Mouse (Mus musculus) spleen, adult 12 weeks (tissue): Measurements from ENCODE around the gene Fam107b.

ENCODE experiments used
- DNase-seq: peaks from one replicate; pipeline ENCODE4 v3.0.0; 2022; ENCODE audit warnings: low spot score

Gene Fam107b

GRCm38 (mm10) chr2:3570186-3570585 is at the start of gene Fam107b:
Gene Fam107b, plus strand, starts transcription at chr2:3570488.
- no peak for DNase-seq

GRCm38 (mm10) chr2:3522558-3522957 is 47.7 kb upstream of the Fam107b start:
- DNase-seq = no peak

GRCm38 (mm10) chr2:3526288-3526687 is 44.0 kb upstream of the Fam107b start:
- no peak for DNase-seq

- DNase-seq = no peak
These were observed 28.8 kb upstream of the Fam107b start for GRCm38 (mm10) chr2:3541307-3542079.

GRCm38 (mm10) chr2:3546055-3546454 is 24.2 kb upstream of the Fam107b start:
- DNase-seq = no peak

- DNase-seq = peak; percentile 11
These were observed 23.7 kb upstream of the Fam107b start for GRCm38 (mm10) chr2:3546588-3546987.

- DNase-seq = no peak
These were observed 318 bp downstream of the Fam107b start for GRCm38 (mm10) chr2:3570606-3571005.

GRCm38 (mm10) chr2:3573883-3574282 is 3.6 kb downstream of the Fam107b start:
- DNase-seq = no peak

- no peak for DNase-seq
These were observed 4.9 kb downstream of the Fam107b start for GRCm38 (mm10) chr2:3575140-3575539.

GRCm38 (mm10) chr2:3576346-3576745 is 6.1 kb downstream of the Fam107b start:
- no peak for DNase-seq

GRCm38 (mm10) chr2:3577216-3577615 is 6.9 kb downstream of the Fam107b start:
- DNase-seq = no peak

- no peak for DNase-seq
These were observed 8.1 kb downstream of the Fam107b start for GRCm38 (mm10) chr2:3578180-3578902.

- no peak for DNase-seq
These were observed 9.1 kb downstream of the Fam107b start for GRCm38 (mm10) chr2:3579316-3579902.

- DNase-seq = no peak
These were observed 12.5 kb downstream of the Fam107b start for GRCm38 (mm10) chr2:3582830-3583229.

GRCm38 (mm10) chr2:3585231-3585783 is 15.0 kb downstream of the Fam107b start:
- DNase-seq = no peak

- no peak for DNase-seq
These were observed 20.0 kb downstream of the Fam107b start for GRCm38 (mm10) chr2:3590086-3590915.

- DNase-seq = no peak
These were observed 20.6 kb downstream of the Fam107b start for GRCm38 (mm10) chr2:3590916-3591197.

- DNase-seq = no peak
These were observed 24.5 kb downstream of the Fam107b start for GRCm38 (mm10) chr2:3594663-3595318.

- no peak for DNase-seq
These were observed 30.1 kb downstream of the Fam107b start for GRCm38 (mm10) chr2:3600421-3600820.

- no peak for DNase-seq
These were observed 32.3 kb downstream of the Fam107b start for GRCm38 (mm10) chr2:3602599-3602998.

- no peak for DNase-seq
These were observed 32.9 kb downstream of the Fam107b start for GRCm38 (mm10) chr2:3603181-3603580.
